Mouse (Mus musculus) liver, postnatal 0 days (tissue): ENCODE data around the gene Cit. TPM values are rescaled to one million over a fixed set of nuclear protein-coding genes. Genes with fewer than 3 reads are reported as not detected.

Experiments used
- ATAC-seq: fragments of 200-750 bp; cut with Nextera tagmentation; 2 replicates; pipeline ENCODE4 v1.8.0; 2017; ENCODE audit warnings: mild to moderate bottlenecking, moderate library complexity
- DNase-seq: peaks from one replicate; pipeline ENCODE4 v3.0.0-alpha.2; 2016
- H3K27ac ChIP-seq: fragments of 300-500 bp; sonication (generic); 2 replicates; pipeline ENCODE4 v1.5.1; 2014; ENCODE audit warnings: antibody characterized with exemption, moderate library complexity, mild to moderate bottlenecking, low read depth
- H3K27me3 ChIP-seq: fragments of 300-500 bp; sonication (generic); 2 replicates; pipeline ENCODE4 v1.6.1; 2014; ENCODE audit warnings: low read length, control low read depth, mixed read lengths; ENCODE audit not compliant: insufficient read depth
- H3K36me3 ChIP-seq: fragments of 300-500 bp; sonication (generic); replicated peaks from 2 replicates; pipeline ENCODE4 v1.6.1; 2014; ENCODE audit warnings: mild to moderate bottlenecking, control low read depth, low read length, moderate library complexity, mixed read lengths; ENCODE audit not compliant: insufficient read depth
- H3K4me1 ChIP-seq: fragments of 300-500 bp; sonication (generic); 2 replicates; pipeline ENCODE4 v1.6.1; 2014; ENCODE audit warnings: antibody characterized with exemption, mild to moderate bottlenecking, control low read depth; ENCODE audit not compliant: insufficient read depth
- H3K4me2 ChIP-seq: fragments of 300-500 bp; sonication (generic); 2 replicates; pipeline ENCODE4 v1.6.1; 2014; ENCODE audit warnings: low read depth, mild to moderate bottlenecking, low read length, moderate library complexity, mixed read lengths
- H3K4me3 ChIP-seq: fragments of 300-500 bp; sonication (generic); 2 replicates; pipeline ENCODE4 v1.5.1; 2014; ENCODE audit warnings: low read depth, low read length
- H3K9ac ChIP-seq: fragments of 300-500 bp; sonication (generic); replicated peaks from 2 replicates; pipeline ENCODE4 v1.6.1; 2014; ENCODE audit warnings: mild to moderate bottlenecking, moderate library complexity
- H3K9me3 ChIP-seq: fragments of 300-500 bp; sonication (generic); 2 replicates; pipeline ENCODE4 v1.6.1; 2016; ENCODE audit warnings: mild to moderate bottlenecking, control low read depth, low read length, mixed read lengths
- CTCF ChIP-seq: sonication (generic); IDR thresholded peaks from 2 replicates; pipeline ENCODE4 v1.5.1; 2016; ENCODE audit warnings: antibody characterized with exemption, low read depth
- EP300 ChIP-seq: IDR thresholded peaks from 2 replicates; pipeline ENCODE4 v1.6.1; 2016; ENCODE audit warnings: antibody characterized with exemption, low read depth, mild to moderate bottlenecking
- WGBS: fragments of 180-500 bp; shearing (Covaris S2); extraction: QIAGEN DNeasy Blood & Tissue Kit; methylation state at CpG from one replicate; pipeline ENCODE4 v1.1.7; 2014; ENCODE audit not compliant: insufficient replicate concordance; 5-methylcytosine and 5-hydroxymethylcytosine counted together
- polyA plus RNA-seq: library from polyadenylated mRNA; unstranded; fragments of >200 nt; fragmentation: Nextera tagmentation; extraction: Ambion mirVana; gene quantifications from 2 replicates; pipeline ENCODE4 v1.2.1, GENCODE M21; 2015

The Cit gene
- polyA plus RNA-seq, 1 experiment from 2014 or later = 11.5 TPM

GRCm38 (mm10) chr5:116026561-116026960 lies 181.5 kb downstream of the Cit start:
- Histone ChIP-seq H3K9me3 (no peaks in the 10 kb centered on the region), H3K4me2 (peak overlapping the region; percentile 58), H3K4me3 (0 out of 2 replicates have a peak overlapping the region, but pooled peaks have one; percentile 3), H3K27ac (peak overlapping the region; percentile 96), H3K27me3 (no peaks in the 10 kb centered on the region), H3K9ac (no peak overlapping the region), H3K4me1 (peaks cover 43% of the 10 kb centered on the region), H3K36me3 (peaks cover 7% of the 10 kb centered on the region)
- 49% methylated on average over 14 of the region's 14 CpGs for WGBS
- TF ChIP-seq CTCF = no peak
- peak; percentile 99 for TF ChIP-seq EP300
- DNase-seq (peak; percentile 76), ATAC-seq (peak; percentile 76)

DNA sequence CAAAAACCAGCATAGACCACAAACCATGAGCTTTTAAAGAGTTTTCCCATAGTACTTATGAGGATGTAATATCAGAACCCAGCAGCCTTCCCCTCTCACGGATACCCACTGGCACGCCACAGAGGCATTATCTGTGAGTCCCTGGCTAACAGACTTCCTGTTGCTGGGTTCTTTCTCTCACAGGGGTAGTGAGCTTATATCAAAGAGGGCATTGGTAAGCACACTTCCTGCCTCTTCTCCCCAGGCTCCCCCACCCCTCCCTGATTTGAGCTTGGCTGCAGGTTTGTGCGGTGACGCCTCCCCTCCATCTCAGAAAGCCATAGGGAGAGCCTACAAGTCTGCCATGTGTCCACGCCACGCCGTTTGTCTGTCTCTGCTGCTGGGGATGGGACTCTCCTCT lies 184.0 kb downstream of the Cit start:
- H3K9ac ChIP-seq = no peak overlapping the region
- H3K27me3 ChIP-seq = no peaks in the 10 kb centered on the region
- H3K4me1 ChIP-seq = peaks cover 29% of the 10 kb centered on the region
- peak overlapping the region; percentile 79 for H3K27ac ChIP-seq
- ATAC-seq (peak; percentile 22), DNase-seq (peak; percentile 50)
- H3K4me3 ChIP-seq = no peak overlapping the region
- no peaks in the 10 kb centered on the region for H3K9me3 ChIP-seq
- peak overlapping the region; percentile 24 for H3K4me2 ChIP-seq
- 31% methylated on average over 7 of the region's 7 CpGs for WGBS
- TF ChIP-seq EP300 (peak; percentile 87), CTCF (0 out of 2 replicates have a peak, but pooled peaks have one; percentile 7)
- H3K36me3 ChIP-seq = no peaks in the 10 kb centered on the region

- TF ChIP-seq EP300 (no peak), CTCF (no peak)
- H3K9ac ChIP-seq = no peak overlapping the region
- peaks cover 18% of the 10 kb centered on the region for H3K4me1 ChIP-seq
- ATAC-seq = no peak
- H3K9me3 ChIP-seq = no peaks in the 10 kb centered on the region
- H3K4me3 ChIP-seq = no peak overlapping the region
- H3K27ac ChIP-seq = no peak overlapping the region
- H3K36me3 ChIP-seq = no peaks in the 10 kb centered on the region
- DNase-seq = peak; percentile 35
- peak overlapping the region; percentile 40; the same call in 1 of the 2 replicates for H3K4me2 ChIP-seq
- no peaks in the 10 kb centered on the region for H3K27me3 ChIP-seq
- WGBS = 19% methylated on average over 19 of the region's 19 CpGs
These were observed 185.6 kb downstream of the Cit start for GRCm38 (mm10) chr5:116030566-116031189.

GRCm38 (mm10) chr5:116031190-116031577 lies 186.1 kb downstream of the Cit start:
- ATAC-seq (no peak), DNase-seq (peak; percentile 81)
- no peaks in the 10 kb centered on the region for H3K9me3 ChIP-seq
- no peak overlapping the region for H3K9ac ChIP-seq
- peaks cover 18% of the 10 kb centered on the region for H3K4me1 ChIP-seq
- no peaks in the 10 kb centered on the region for H3K36me3 ChIP-seq
- H3K4me2 ChIP-seq = peak overlapping the region; percentile 44
- WGBS = 3% methylated on average over 14 of the region's 14 CpGs
- peak; percentile 92 for TF ChIP-seq CTCF
- TF ChIP-seq EP300 = no peak
- no peak overlapping the region for H3K4me3 ChIP-seq
- H3K27ac ChIP-seq = no peak overlapping the region
- H3K27me3 ChIP-seq = no peaks in the 10 kb centered on the region

DNA sequence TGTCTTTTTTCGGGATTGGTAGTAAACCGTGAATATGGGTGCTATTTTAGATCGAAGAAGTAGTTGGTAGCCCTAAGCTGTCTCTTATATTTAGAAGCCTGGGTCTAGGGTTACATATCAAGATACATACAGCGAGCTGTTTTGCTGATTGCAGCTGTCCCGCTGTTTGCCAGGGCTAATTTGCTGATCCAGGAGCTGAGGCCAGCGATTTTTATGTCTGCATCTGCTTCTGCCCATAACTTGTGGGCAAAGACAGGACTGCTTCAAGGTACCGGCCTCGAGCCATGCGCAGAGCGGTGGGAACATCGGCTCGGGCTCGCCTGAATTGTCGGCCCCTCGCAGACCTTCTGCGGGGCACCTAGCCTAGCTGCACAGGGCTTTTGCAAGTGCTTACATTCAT lies 191.4 kb downstream of the Cit start:
- ATAC-seq (no peak), DNase-seq (no peak)
- Histone ChIP-seq H3K27me3 (0 out of 2 replicates have a peak, but pooled peaks cover 6% of the 10 kb centered on the region), H3K9me3 (no peaks in the 10 kb centered on the region), H3K4me2 (no peak overlapping the region), H3K27ac (no peak overlapping the region), H3K9ac (no peak overlapping the region), H3K4me1 (0 out of 2 replicates have a peak, but pooled peaks cover 2% of the 10 kb centered on the region), H3K36me3 (no peaks in the 10 kb centered on the region), H3K4me3 (no peak overlapping the region)
- no peak for TF ChIP-seq EP300
- TF ChIP-seq CTCF = no peak
- WGBS = 70% methylated on average over 16 of the region's 16 CpGs

DNA sequence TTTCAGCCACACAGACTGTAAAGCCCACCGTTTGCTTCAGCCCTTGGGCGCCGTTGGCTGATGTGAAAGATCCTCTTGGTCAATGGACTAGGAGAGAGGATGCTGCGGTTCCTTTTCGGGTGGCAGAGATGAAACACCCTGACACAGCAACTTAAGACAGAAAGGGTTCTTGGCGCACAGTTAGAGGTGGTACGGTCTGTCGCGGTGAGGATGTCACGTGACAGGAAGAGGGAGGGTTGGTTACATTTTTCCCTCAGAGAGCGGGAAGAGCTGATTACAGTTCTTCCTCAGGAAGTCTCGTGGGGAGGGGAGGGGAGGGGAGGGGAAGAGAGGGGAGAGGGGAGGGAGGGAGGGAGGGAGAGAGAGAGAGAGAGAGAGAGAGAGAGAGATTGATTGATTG lies 192.7 kb downstream of the Cit start:
- Histone ChIP-seq H3K27ac (no peak overlapping the region), H3K9me3 (no peaks in the 10 kb centered on the region), H3K27me3 (0 out of 2 replicates have a peak, but pooled peaks cover 6% of the 10 kb centered on the region), H3K4me2 (no peak overlapping the region), H3K4me3 (no peak overlapping the region), H3K36me3 (no peaks in the 10 kb centered on the region), H3K4me1 (no peaks in the 10 kb centered on the region), H3K9ac (no peak overlapping the region)
- DNase-seq (no peak), ATAC-seq (no peak)
- TF ChIP-seq CTCF (no peak), EP300 (no peak)
- WGBS = 45% methylated on average over 11 of the region's 12 CpGs
